Mouse (Mus musculus): ENCODE measurements around the gene Ptpro. TPM values are rescaled to one million over a fixed set of nuclear protein-coding genes. Genes with fewer than 3 reads are reported as not detected.

The Ptpro gene
- total RNA-seq, 1 experiment = 0.31 TPM

GRCm38 (mm10) chr6:137360166-137360565, 108.0 kb downstream of the Ptpro start:
- in situ Hi-C loops (cut with MboI; ENCODE audit: low sequenced_read_pairs in 2 of 2, unreplicated experiment in 2 of 2) = no loop called here
- Histone ChIP-seq H3K36me3 (ENCODE audit: control insufficient read depth, insufficient read depth, low read length, poor library complexity, severe bottlenecking) (no peaks in the 10 kb centered on the region), H3K4me1 (ENCODE audit: control insufficient read depth in 2 of 2, insufficient read depth in 2 of 2, low read length in 2 of 2, poor library complexity in 1 of 2) (no peaks in the 10 kb centered on the region), H3K9me3 (ENCODE audit: control insufficient read depth, insufficient read depth, low read depth, low read length) (no peaks in the 10 kb centered on the region), H3K4me3 (ENCODE audit: insufficient read depth in 1 of 2, low read depth in 1 of 2, low read length in 2 of 2, poor library complexity in 1 of 2, severe bottlenecking in 1 of 2) (no peak overlapping the region), H3K27ac (ENCODE audit: insufficient read depth, low read depth, low read length, poor library complexity, severe bottlenecking) (no peak overlapping the region), H3K9ac (ENCODE audit: insufficient read depth, low read depth, low read length, poor library complexity, severe bottlenecking) (no peak overlapping the region)
- no peak for DNase-seq (ENCODE audit: low read depth, low spot score)
- TF ChIP-seq ZC3H11A (IDR thresholded peaks at IDR 0.05; ENCODE audit: borderline replicate concordance, low read depth, low read length) (no peak), ZNF384 (IDR thresholded peaks at IDR 0.05; ENCODE audit: low read depth, low read length) (no peak), CHD2 (IDR thresholded peaks at IDR 0.05; ENCODE audit: low read depth, low read length) (no peak), MAFK (IDR thresholded peaks at IDR 0.05; ENCODE audit: insufficient read depth, low read depth, low read length) (no peak), HCFC1 (IDR thresholded peaks at IDR 0.05; ENCODE audit: borderline replicate concordance, insufficient read depth, low read length) (no peak)

GRCm38 (mm10) chr6:137362216-137362615, 110.1 kb downstream of the Ptpro start:
- DNase-seq (ENCODE audit: low read depth, low spot score) = no peak
- H3K36me3 ChIP-seq (ENCODE audit: control insufficient read depth, insufficient read depth, low read length, poor library complexity, severe bottlenecking) = no peaks in the 10 kb centered on the region
- no peak overlapping the region for H3K4me3 ChIP-seq (ENCODE audit: insufficient read depth in 1 of 2, low read depth in 1 of 2, low read length in 2 of 2, poor library complexity in 1 of 2, severe bottlenecking in 1 of 2)
- TF ChIP-seq ZC3H11A (IDR thresholded peaks at IDR 0.05; ENCODE audit: borderline replicate concordance, low read depth, low read length) (no peak), ZNF384 (IDR thresholded peaks at IDR 0.05; ENCODE audit: low read depth, low read length) (no peak), CHD2 (IDR thresholded peaks at IDR 0.05; ENCODE audit: low read depth, low read length) (no peak), MAFK (IDR thresholded peaks at IDR 0.05; ENCODE audit: insufficient read depth, low read depth, low read length) (no peak), HCFC1 (IDR thresholded peaks at IDR 0.05; ENCODE audit: borderline replicate concordance, insufficient read depth, low read length) (no peak)
- in situ Hi-C loops (cut with MboI; ENCODE audit: low sequenced_read_pairs in 2 of 2, unreplicated experiment in 2 of 2) = no loop called here
- H3K9ac ChIP-seq (ENCODE audit: insufficient read depth, low read depth, low read length, poor library complexity, severe bottlenecking) = no peak overlapping the region
- no peaks in the 10 kb centered on the region for H3K9me3 ChIP-seq (ENCODE audit: control insufficient read depth, insufficient read depth, low read depth, low read length)
- H3K27ac ChIP-seq (ENCODE audit: insufficient read depth, low read depth, low read length, poor library complexity, severe bottlenecking) = no peak overlapping the region
- no peaks in the 10 kb centered on the region for H3K4me1 ChIP-seq (ENCODE audit: control insufficient read depth in 2 of 2, insufficient read depth in 2 of 2, low read length in 2 of 2, poor library complexity in 1 of 2)

- in situ Hi-C loops (cut with MboI; ENCODE audit: low sequenced_read_pairs in 2 of 2, unreplicated experiment in 2 of 2) = no loop called here
- no peak for TF ChIP-seq HCFC1 (IDR thresholded peaks at IDR 0.05; ENCODE audit: borderline replicate concordance, insufficient read depth, low read length)
- TF ChIP-seq ZNF384 (IDR thresholded peaks at IDR 0.05; ENCODE audit: low read depth, low read length) = no peak
- no peak for TF ChIP-seq ZC3H11A (IDR thresholded peaks at IDR 0.05; ENCODE audit: borderline replicate concordance, low read depth, low read length)
- no peak for TF ChIP-seq MAFK (IDR thresholded peaks at IDR 0.05; ENCODE audit: insufficient read depth, low read depth, low read length)
- no peak for TF ChIP-seq CHD2 (IDR thresholded peaks at IDR 0.05; ENCODE audit: low read depth, low read length)
- no peak for DNase-seq (ENCODE audit: low read depth, low spot score)
- Histone ChIP-seq H3K4me3 (ENCODE audit: insufficient read depth in 1 of 2, low read depth in 1 of 2, low read length in 2 of 2, poor library complexity in 1 of 2, severe bottlenecking in 1 of 2) (no peak overlapping the region), H3K27ac (ENCODE audit: insufficient read depth, low read depth, low read length, poor library complexity, severe bottlenecking) (no peak overlapping the region), H3K36me3 (ENCODE audit: control insufficient read depth, insufficient read depth, low read length, poor library complexity, severe bottlenecking) (no peaks in the 10 kb centered on the region), H3K4me1 (ENCODE audit: control insufficient read depth in 2 of 2, insufficient read depth in 2 of 2, low read length in 2 of 2, poor library complexity in 1 of 2) (no peaks in the 10 kb centered on the region), H3K9me3 (ENCODE audit: control insufficient read depth, insufficient read depth, low read depth, low read length) (no peaks in the 10 kb centered on the region), H3K9ac (ENCODE audit: insufficient read depth, low read depth, low read length, poor library complexity, severe bottlenecking) (no peak overlapping the region)
Observed at GRCm38 (mm10) chr6:137364681-137365080, 112.6 kb downstream of the Ptpro start.

- Histone ChIP-seq H3K4me3 (ENCODE audit: insufficient read depth in 1 of 2, low read depth in 1 of 2, low read length in 2 of 2, poor library complexity in 1 of 2, severe bottlenecking in 1 of 2) (no peak overlapping the region), H3K9ac (ENCODE audit: insufficient read depth, low read depth, low read length, poor library complexity, severe bottlenecking) (no peak overlapping the region), H3K27ac (ENCODE audit: insufficient read depth, low read depth, low read length, poor library complexity, severe bottlenecking) (no peak overlapping the region), H3K9me3 (ENCODE audit: control insufficient read depth, insufficient read depth, low read depth, low read length) (no peaks in the 10 kb centered on the region), H3K4me1 (ENCODE audit: control insufficient read depth in 2 of 2, insufficient read depth in 2 of 2, low read length in 2 of 2, poor library complexity in 1 of 2) (no peaks in the 10 kb centered on the region), H3K36me3 (ENCODE audit: control insufficient read depth, insufficient read depth, low read length, poor library complexity, severe bottlenecking) (no peaks in the 10 kb centered on the region)
- DNase-seq (ENCODE audit: low read depth, low spot score) = no peak
- in situ Hi-C loops (cut with MboI; ENCODE audit: low sequenced_read_pairs in 2 of 2, unreplicated experiment in 2 of 2) = no loop called here
- TF ChIP-seq HCFC1 (IDR thresholded peaks at IDR 0.05; ENCODE audit: borderline replicate concordance, insufficient read depth, low read length) (no peak), CHD2 (IDR thresholded peaks at IDR 0.05; ENCODE audit: low read depth, low read length) (no peak), ZC3H11A (IDR thresholded peaks at IDR 0.05; ENCODE audit: borderline replicate concordance, low read depth, low read length) (no peak), MAFK (IDR thresholded peaks at IDR 0.05; ENCODE audit: insufficient read depth, low read depth, low read length) (no peak), ZNF384 (IDR thresholded peaks at IDR 0.05; ENCODE audit: low read depth, low read length) (no peak)
Observed at GRCm38 (mm10) chr6:137365637-137366036, 113.5 kb downstream of the Ptpro start.

- Histone ChIP-seq H3K27ac (ENCODE audit: insufficient read depth, low read depth, low read length, poor library complexity, severe bottlenecking) (no peak overlapping the region), H3K4me3 (ENCODE audit: insufficient read depth in 1 of 2, low read depth in 1 of 2, low read length in 2 of 2, poor library complexity in 1 of 2, severe bottlenecking in 1 of 2) (no peak overlapping the region), H3K36me3 (ENCODE audit: control insufficient read depth, insufficient read depth, low read length, poor library complexity, severe bottlenecking) (no peaks in the 10 kb centered on the region), H3K9me3 (ENCODE audit: control insufficient read depth, insufficient read depth, low read depth, low read length) (no peaks in the 10 kb centered on the region), H3K9ac (ENCODE audit: insufficient read depth, low read depth, low read length, poor library complexity, severe bottlenecking) (no peak overlapping the region), H3K4me1 (ENCODE audit: control insufficient read depth in 2 of 2, insufficient read depth in 2 of 2, low read length in 2 of 2, poor library complexity in 1 of 2) (no peaks in the 10 kb centered on the region)
- DNase-seq (ENCODE audit: low read depth, low spot score) = no peak
- TF ChIP-seq ZC3H11A (IDR thresholded peaks at IDR 0.05; ENCODE audit: borderline replicate concordance, low read depth, low read length) (no peak), MAFK (IDR thresholded peaks at IDR 0.05; ENCODE audit: insufficient read depth, low read depth, low read length) (no peak), ZNF384 (IDR thresholded peaks at IDR 0.05; ENCODE audit: low read depth, low read length) (no peak), HCFC1 (IDR thresholded peaks at IDR 0.05; ENCODE audit: borderline replicate concordance, insufficient read depth, low read length) (no peak), CHD2 (IDR thresholded peaks at IDR 0.05; ENCODE audit: low read depth, low read length) (no peak)
- in situ Hi-C loops (cut with MboI; ENCODE audit: low sequenced_read_pairs in 2 of 2, unreplicated experiment in 2 of 2) = no loop called here
Observed at GRCm38 (mm10) chr6:137370745-137371144, 118.6 kb downstream of the Ptpro start.

Measured in ES-E14 (cell line).